Mouse (Mus musculus) G1E-ER4 (cell line): ENCODE data around the gene Chchd1. TPM values are rescaled to one million over a fixed set of nuclear protein-coding genes. Genes with fewer than 3 reads are reported as not detected.
A peak's percentile ranks its signal among the peaks of the same experiment; 100 is the strongest.

Experiments used
- GATA1 ChIP-seq: IDR thresholded peaks from one replicate; pipeline ENCODE4 v1.8.0; 2012; ENCODE audit warnings: low read length, inconsistent platforms
- polyA plus RNA-seq: library from polyadenylated mRNA; stranded (reverse); fragments of >175 nt; gene quantifications from 2 replicates; pipeline ENCODE4 v1.2.3, GENCODE M21; 2012

Chchd1 gene
- polyA plus RNA-seq, 1 experiment: 8.0 TPM

GRCm38 (mm10) chr14:20701554-20701953, 1.3 kb upstream of the Chchd1 start:
- TF ChIP-seq GATA1: no peak

DNA sequence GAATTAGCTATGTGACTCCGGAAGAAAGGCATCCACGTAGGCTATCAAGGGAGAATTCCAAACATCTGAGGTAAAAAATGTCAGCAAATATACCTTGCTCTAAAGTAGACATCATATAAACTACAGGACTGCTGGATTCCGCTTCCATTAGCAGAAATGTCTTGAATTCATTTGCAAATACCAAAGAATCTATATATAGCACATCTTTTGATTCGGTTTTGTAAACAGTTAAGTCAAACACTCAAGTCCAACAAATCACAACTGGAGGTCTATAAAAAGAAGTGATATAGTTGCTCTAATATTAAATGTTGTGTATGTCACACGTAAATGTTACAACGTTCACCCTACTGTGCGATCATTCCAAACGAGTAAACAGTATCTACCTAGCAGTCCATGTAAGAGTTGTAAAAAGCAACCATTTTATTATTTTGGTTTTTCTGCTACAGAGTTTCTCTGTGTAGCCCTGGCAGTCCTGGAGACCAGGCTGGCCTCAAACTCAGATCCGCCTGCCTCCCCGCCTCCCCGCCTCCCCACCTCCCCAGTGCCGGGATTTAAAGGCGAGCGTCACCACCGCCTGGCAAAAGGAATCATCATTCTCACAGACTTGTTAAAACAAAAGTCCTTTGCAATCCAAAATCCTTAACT, 588 bp upstream of the Chchd1 start:
- TF ChIP-seq GATA1: no peak

GRCm38 (mm10) chr14:20707201-20708190, 4.7 kb downstream of the Chchd1 start, which contains the start of gene Zswim8:
Gene Zswim8, plus strand, starts transcription at chr14:20707552.
- no peak for TF ChIP-seq GATA1

DNA sequence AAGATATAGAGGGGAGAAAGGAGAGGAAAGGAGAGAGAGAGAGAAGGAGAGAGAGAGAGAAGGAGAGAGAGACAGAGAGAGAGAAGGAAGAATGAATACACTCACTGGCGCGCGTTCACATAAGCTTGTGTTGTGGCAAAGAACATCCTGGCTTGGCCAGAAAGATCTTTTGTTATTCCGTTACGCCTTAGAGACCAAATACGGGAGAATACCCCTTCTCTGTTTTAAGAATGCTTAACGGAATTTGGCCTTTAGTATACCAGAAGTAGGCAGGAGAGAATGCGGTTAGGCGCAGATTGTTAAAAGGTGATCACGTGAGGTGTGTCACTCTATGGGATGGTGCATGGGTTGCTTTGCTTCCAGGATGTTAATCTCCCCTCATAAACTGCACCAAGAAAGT, 5.4 kb downstream of the Chchd1 start:
- no peak for TF ChIP-seq GATA1

DNA sequence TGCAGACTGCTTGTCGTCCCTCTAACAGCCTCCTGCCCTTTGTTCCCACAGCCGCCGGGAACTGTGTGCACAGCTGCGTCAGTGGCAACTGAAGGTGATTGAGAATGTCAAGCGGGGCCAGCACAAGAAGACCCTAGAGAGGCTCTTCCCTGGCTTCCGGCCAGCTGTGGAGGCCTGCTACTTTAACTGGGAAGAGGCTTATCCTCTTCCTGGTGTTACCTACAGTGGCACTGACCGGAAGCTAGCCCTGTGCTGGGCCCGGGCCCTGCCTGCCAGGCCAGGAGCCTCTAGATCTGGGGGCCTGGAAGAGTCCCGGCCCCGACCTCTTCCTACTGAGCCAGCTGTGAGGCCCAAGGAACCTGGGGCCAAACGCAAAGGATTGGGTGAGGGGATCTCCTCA, 11.0 kb downstream of the Chchd1 start:
- no peak for TF ChIP-seq GATA1

- TF ChIP-seq GATA1: no peak
Measured at GRCm38 (mm10) chr14:20718443-20718842, 15.6 kb downstream of the Chchd1 start.

GRCm38 (mm10) chr14:20719767-20720166, 17.0 kb downstream of the Chchd1 start:
- TF ChIP-seq GATA1: no peak

DNA sequence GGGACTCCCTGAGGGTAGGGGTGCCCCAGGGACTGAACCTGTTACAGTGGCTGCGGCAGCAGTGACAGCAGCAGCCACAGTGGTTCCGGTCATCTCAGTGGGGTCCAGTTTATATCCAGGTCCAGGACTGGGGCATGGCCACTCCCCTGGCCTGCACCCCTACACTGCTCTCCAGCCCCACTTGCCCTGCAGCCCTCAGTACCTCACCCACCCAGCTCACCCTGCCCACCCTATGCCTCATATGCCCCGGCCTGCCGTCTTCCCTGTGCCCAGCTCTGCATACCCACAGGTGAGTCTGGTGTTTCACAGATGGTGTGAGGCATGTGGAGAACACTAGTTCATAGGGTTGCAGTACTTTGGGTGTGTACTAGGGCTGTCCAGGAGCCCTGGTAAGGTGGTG, 18.6 kb downstream of the Chchd1 start:
- TF ChIP-seq GATA1: no peak

DNA sequence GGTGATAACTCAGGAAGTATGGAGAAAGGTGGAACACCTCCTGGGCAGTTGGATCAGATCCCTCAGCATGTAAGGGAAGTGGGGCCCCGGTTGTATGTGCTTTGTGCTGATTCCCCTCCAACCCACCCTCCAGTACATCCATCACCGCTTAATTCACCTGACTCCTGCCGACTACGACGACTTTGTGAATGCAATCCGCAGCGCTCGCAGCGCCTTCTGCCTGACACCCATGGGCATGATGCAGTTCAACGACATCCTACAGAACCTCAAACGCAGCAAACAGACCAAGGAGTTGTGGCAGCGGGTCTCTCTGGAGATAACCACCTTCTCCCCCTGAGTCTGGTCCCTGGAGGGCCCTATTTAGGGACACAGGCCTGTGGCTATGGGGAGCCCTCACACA, 20.2 kb downstream of the Chchd1 start:
- no peak for TF ChIP-seq GATA1

DNA sequence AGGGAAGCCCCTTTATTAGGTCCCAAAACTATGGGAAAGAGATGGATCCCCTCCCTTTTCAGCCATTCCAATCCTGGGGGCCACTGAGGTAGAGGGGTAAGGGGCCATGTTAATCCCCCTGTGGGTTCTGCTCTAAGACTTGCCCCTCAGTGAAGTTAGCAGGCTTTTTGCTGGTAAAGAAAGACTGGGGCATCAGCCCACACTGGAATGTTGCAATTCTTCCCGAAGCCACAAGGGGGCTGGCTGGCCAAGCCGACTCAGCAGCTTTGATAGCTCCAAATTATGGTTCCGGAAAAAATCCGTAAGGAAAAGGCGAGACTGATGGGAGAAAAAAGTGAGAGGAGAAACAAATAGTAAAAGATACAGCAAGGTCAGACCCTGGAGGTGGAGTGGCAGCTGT, 21.2 kb downstream of the Chchd1 start:
- no peak for TF ChIP-seq GATA1

DNA sequence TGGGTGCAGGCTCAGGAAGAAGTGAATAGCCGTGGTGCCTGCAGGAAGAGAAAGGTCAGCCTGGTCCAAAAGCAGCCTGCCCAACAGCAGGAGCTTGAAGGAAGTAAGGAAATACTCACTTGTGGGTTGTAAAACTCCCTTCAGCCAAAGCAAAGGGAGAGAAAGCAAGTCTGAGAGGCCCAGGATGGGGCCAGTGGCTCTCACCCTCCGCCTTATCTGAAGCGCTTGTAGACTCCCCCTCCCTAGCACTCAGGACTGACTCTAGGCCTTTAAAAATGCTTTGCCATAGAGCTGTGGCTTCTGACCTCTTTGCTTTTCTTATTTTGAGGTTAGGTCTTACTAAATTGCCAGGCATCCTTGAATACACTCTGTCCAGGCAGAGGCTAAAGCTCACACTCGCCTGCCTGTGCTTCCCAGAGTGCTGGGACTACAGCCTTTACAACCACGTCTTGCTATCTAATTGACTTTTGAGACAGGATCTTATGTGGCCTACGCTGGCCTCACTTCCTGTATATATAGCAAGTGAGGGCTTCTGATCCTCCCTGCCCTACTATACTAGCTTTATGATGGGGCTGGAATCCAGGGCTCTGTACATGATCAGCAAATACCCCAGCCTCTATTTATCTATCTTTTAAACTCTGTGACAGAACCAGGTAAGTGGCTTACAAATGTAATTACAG, 23.0 kb downstream of the Chchd1 start:
- TF ChIP-seq GATA1: no peak

GRCm38 (mm10) chr14:20729871-20730270, 27.1 kb downstream of the Chchd1 start:
- TF ChIP-seq GATA1: no peak

- peak; percentile 36 for TF ChIP-seq GATA1
Measured at GRCm38 (mm10) chr14:20730853-20731602, 28.2 kb downstream of the Chchd1 start.

GRCm38 (mm10) chr14:20733041-20733951, 30.5 kb downstream of the Chchd1 start:
- peak; percentile 91 for TF ChIP-seq GATA1
